Mouse (Mus musculus) cerebellum, adult 11-12 months (tissue): ENCODE data around the gene Nr2f1.
A peak's percentile ranks its signal among the peaks of the same experiment; 100 is the strongest.

Source experiments
- DNase-seq: peaks from one replicate; pipeline ENCODE4 v3.0.0; 2022

Nr2f1 gene

DNA sequence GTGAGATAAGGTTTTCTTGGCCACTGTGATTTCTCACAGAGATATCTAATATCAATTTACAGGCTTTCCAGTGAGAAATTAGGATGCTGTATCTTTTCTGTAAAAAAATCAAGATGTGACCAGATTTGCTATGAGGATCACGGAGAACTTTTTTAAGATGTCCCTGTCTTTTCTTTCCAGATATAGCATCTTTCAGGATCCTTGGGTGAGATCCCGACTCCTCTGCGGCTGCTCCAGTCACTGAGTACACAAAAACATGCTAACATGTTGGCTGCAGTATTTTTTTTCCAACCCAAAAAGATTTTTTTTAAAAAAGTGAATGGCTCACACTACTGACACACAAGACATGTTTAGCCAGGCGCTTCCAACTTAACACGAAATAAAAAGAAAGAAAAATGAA, 20.8 kb downstream of the Nr2f1 start:
- no peak for DNase-seq

DNA sequence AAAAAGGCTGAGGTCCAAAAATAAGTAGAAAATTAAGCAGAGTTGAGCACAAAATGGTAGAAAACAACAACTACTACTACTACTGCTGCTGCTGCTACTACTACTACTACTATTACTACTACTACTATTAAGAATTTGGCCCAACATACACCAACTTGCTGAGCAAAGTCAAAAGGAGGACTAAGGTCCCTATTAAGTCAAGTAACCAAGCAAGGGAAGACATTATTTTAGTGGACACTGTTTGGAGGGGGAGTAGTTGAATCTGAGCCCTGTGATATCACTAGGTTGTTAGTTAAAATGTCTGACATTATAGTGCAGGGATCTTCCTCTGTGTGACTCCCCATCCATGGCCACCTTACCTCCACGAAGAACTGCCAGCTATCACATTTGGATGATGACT, 21.5 kb downstream of the Nr2f1 start:
- DNase-seq, result no peak

DNA sequence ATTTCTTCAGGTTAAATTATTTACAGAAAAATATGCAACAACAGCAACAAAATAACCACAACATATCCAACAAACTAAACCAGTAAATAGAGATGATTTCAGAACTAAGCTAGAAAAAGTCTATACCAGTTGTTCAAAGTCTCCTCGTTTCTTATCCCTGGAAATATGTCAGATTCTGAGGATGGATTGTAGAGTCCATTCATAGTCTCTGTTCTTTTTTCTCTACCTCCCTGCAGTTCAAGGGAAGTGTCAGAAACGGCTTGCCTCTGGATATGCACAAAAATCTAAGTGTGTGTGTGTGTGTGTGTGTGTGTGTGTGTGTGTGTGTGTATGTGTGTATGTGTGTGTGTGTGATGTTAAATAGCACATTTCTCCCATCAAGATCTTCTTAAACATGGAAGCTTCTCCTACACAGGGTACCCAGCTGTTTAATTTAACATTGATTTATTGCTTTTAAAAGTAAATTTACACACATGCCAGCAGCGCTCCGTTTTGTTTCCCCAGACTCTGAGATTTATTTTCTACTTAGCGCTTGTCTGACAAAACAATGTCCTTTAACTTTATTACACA, 22.1 kb downstream of the Nr2f1 start:
- no peak for DNase-seq

GRCm38 (mm10) chr13:78175821-78176380, 23.7 kb downstream of the Nr2f1 start:
- DNase-seq, result no peak

GRCm38 (mm10) chr13:78174891-78175290, 24.7 kb downstream of the Nr2f1 start:
- DNase-seq, result no peak

- no peak for DNase-seq
Observed at GRCm38 (mm10) chr13:78174191-78174590, 25.4 kb downstream of the Nr2f1 start.

DNA sequence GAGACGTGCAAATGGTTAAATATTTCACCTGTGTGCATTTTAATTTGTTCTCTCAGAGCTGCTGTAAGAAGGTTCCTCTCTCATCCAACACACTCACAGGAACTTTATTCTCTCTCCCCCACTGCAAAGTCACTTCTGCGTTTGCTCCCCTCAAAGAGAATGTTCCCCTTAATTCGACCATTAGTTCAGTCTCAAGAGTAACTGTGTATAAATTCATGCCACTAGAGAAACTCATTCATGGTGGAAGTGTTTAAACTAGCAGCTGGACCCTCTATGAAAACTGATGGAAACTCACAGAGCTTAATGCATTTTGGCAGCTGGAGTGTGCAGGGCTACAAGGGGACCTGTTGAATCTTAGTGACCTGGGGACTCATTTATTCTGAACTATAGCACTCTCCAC, 26.7 kb downstream of the Nr2f1 start:
- no peak for DNase-seq

DNA sequence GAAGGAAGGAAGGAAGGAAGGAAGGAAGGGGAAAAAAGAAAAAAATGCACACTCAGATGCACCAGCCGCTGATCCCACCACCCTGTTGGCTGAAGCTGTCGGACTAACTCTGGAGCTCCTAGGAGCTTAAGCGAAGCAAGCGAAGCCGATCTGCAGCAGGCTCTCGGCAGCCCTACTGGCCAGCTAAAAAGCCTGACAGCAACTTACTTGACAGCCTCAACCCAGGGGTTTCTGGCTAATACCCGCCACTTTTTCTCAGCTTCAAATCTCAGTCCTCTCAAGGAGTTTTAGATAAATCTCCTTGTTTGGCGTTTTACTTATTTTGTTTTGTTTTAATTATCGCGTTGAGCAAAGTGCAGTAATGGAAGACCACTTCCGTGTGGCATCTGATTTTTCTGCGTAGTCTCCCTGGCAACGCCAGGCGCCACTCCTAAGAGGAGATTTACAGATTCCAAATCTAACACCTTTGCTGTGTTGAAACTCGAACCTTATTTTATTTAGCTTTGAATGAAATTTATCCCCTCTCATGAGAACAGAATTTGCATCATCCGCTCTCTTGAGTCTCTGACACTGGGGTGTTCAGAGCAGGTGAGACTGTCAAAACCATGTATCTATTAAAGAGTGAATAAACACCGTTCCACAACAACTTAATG, 27.4 kb downstream of the Nr2f1 start:
- no peak for DNase-seq

DNA sequence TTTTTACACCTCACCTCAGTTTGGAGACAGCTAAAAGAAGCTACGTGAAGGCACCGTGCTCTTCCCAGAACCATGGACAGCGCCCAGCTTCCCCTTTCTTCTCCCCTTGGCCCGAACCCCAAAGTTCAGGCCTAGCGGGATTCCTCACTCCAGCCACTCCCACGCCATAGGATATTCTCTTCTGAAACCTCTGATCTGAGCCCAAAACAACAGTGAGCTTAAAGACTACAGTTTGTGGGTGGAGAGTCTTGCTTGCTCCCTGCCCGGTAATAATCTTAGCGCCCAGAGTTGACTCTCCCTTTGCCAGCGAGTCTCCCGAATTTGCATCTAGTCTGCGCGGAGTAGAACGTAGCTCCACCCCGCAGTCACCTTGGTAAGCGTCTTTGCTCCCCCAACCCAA, 28.2 kb downstream of the Nr2f1 start:
- DNase-seq, result no peak

GRCm38 (mm10) chr13:78168166-78168565, 31.4 kb downstream of the Nr2f1 start:
- DNase-seq, result no peak

GRCm38 (mm10) chr13:78164941-78165340, 34.6 kb downstream of the Nr2f1 start:
- DNase-seq, result no peak

DNA sequence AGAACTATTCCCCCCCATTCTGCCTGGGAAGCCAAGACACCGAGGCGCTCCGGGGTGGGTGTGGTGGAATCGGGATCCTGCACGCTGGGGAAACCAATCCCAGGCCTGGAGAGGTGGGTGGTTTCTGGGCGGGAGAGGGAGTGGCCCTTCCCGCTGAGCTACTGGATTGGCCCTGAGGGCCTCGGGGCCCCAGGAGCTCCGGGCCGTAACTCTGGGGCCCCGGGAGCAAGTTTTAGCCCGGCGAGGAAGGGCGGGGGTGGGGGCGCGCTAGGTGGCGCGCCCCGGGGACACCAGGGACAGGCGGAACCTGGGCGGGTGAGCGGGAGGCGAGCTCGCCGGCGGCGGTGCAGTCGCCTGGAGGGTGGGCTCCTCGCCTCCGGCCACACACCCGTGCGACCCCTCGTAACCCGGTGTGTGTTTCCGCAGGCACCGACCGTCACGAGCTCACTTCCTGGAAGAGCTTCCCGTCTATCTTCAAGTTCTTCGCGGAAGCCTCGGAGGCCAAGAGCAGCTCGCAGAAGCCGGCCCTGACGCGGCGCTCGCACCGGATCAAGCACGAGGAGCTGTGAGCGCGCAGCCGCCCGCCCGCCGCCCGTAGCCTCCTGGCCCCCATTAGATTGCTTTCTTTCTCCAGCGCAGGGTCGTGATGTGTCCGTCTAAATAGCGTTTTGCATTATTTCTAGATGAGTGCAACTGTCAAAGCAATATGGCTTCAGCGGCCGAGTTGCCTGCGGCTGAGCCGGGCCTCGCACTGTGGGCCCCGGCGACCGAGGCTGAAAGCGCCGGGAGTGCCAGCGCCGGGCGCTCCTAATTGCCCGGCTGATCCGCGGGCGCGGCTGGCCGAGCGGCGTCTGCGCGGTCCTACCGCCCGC, 36.2 kb downstream of the Nr2f1 start:
- DNase-seq, result peak; percentile 78

GRCm38 (mm10) chr13:78162149-78162548, 37.4 kb downstream of the Nr2f1 start:
- DNase-seq, result no peak

GRCm38 (mm10) chr13:78157465-78157864, 42.1 kb downstream of the Nr2f1 start:
- no peak for DNase-seq
